Mouse (Mus musculus) lung, postnatal 4 days (tissue): ENCODE results near the gene Pvr.

Experiments
- DNase-seq, 2 experiments: peaks; one replicate each; pipeline ENCODE4 v3.0.0; 2021

The Pvr gene

DNA sequence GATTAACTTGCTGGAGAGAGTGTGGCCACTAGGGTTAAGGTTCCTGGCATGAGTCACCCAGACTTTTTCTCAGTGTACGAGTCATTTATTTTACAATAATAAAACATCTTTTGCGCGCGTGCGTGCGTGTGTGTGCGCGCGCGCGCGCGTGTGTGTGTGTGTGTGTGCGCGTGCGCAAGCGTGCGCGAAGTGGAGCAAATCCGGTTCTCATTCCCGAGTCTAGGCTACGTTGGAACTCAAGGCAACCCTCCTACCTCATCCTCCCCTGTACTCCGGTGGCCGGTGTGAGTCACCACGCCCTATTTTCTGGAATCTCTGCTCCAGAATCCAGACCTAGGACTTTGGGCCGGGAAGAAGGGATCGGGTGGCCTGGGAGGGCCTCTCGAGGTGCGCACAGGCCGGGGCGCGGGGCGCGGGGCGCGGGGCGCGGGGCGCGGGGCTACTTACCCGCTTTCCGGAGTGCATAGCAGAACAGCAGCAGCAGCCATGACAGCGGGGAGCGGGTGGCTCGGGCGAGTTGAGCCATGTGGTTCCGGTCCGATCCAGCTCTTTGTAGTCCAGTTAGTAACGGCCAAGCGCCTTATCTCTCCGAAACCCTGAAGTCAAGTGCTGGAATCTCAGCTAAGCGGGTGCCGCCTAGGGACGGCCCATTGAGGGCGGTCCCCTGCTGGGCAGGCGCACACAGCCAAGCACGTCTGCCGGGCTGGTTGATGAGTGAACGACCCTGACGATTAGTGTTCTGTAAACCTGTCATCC, at the start of gene Pvr:
Pvr (minus strand) TSS at position 655 of the 756 bp plus-strand sequence.
- peak; percentile 83 to 90 for DNase-seq

DNA sequence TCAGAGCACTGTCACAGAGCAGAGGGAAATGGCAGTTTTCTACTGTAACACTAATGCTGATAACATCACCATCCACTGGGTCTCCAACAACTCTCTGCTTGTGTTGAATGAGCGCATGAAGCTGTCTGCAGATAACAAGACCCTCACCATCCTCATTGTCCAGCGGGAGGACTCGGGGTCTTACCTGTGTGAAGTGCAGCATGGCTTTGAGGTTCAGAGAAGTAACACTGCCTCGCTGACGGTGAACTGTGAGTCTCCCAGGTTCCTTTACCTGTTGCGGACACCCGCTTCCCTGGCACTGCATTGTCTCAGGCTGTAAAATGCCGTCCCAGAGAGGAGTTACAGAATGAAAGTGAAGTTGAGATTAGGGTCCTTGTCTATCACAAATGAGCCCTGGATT, 49.2 kb upstream of the Pvr start:
- DNase-seq: no peak

DNA sequence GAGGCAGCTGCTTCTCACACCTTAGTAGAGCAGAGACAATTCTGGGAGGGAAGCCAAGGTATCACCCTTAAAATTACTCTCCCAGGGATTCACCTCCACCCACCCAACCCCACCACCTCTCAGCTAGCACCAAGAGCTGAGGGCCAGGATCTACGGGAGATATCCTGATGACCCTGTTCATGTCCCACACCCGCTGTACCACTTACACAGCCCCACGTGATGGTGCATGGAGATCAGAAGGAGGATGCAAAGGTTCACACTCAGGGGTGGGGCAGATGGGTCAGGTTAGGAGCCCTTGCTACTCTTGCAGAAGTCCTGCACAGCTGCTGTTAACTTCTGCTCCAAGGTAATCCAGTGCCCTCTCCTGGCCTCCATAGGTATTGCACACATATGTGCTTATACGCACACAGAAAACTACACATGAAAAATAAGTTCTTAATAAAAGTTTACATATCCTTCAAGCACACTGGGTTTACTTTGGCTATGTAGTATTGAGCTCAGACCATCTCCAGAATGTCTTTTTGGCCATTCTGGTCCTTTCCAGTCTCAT, 48.7 kb upstream of the Pvr start:
- DNase-seq: no peak

DNA sequence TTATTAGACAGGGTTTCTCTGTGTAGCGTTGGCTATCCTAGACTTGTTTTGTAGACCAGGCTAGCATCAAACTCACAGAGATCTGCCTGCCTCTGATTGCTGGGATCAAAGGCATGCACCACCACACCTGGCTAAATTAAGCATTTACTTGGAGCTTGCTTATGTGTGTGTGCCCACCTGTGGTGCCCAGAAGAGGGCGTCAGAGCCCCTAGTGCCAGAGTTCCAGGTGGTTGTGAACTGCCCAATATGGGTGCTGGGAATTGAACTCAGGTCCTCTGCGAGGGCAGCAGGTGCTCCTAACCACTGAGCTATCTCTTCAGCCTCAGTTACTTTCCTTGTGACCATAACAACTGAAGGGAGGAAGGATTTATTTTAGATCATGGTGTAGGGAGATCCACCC, 48.1 kb upstream of the Pvr start:
- DNase-seq: no peak

DNA sequence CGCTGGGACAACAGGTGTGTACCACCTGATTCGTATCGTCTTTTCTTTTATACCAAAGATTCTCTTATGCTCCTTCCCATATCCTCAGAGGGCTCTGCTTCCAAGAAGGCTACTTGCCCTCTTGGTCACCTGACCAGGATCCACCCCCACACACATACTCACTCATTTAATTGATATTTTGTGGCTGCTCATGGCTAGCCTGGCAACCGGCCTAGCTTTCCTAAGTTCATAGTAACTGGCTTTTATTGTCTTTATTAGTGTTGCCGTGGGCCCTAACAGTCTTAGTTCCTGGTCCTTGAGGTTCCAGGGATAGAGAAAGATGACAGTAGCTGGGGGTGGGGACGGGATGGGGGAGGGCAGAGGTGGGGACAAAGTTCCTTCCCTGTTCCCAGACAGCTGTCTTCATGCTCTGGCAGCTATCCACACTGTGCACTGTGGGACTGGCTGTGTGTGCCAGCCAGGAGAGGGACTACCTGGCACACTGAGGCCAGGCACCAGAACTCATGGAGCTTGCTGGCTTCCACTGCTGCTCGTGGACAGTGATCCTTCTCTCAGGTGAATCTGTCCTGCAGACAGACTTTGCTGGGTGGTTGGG, 44.1 kb upstream of the Pvr start, which contains the start of gene Ceacam20:
Ceacam20 (plus strand) TSS at position 428 of the 595 bp plus-strand sequence.
- DNase-seq: no peak

DNA sequence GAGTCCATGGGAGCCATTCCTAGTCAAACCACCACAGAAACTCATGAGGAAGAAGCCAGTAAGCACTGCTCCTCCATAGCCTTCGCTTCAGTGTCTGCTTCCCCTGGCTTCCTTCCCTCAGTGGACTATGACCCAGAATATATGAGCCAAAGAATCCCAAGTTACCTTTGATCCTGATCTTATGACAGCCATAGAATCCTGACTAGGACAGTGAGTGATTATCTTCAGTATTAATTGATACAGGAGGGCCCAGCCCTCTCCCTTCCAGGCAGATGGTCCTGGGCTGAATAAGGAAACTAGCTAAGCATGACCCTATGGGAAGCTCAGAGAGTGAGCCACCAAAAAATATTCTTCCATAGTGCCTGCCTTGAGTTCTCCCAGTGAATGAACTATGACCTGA, 41.5 kb upstream of the Pvr start:
- no peak for DNase-seq

DNA sequence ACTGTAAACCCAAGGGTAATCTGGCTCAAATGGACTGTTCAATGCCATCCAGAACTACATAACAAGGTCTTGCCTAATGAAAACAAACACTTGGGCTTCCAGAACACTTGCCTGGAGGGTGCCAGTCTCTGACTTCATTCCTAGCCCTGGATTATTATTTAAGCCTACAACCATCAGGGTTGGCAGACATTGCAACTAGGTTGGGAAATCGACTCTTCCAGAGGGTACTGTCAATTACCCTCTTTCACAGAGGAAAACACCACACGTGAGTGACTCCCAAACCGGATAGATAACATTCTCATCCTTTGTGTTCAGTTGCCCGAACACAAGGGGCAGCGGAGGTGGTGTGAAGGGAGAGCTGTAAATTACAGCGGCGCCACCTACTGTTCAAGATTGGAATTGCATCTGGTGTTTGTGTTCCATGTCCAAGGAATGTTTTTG, 35.4 kb upstream of the Pvr start:
- DNase-seq: peak; percentile 81 to 92

DNA sequence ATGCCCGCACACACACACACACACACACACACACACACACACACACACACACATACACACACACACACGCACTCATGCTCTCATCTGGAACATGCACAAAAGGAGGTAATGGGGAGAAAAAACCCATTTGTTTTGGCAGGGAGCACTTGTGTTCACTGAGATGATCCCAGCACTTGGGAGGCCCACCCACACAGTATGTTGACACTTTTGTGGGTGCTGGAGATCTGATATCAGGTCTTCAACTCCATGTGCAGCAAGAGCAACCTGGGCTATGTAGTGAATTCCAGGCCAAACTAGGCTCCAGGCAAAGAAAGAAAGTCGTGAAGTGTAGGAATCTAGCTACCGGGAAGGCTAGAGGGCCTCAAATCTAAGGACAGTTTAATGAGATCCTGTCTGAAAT, 34.9 kb upstream of the Pvr start:
- peak in 1 of 2 experiments; percentile 29 for DNase-seq

DNA sequence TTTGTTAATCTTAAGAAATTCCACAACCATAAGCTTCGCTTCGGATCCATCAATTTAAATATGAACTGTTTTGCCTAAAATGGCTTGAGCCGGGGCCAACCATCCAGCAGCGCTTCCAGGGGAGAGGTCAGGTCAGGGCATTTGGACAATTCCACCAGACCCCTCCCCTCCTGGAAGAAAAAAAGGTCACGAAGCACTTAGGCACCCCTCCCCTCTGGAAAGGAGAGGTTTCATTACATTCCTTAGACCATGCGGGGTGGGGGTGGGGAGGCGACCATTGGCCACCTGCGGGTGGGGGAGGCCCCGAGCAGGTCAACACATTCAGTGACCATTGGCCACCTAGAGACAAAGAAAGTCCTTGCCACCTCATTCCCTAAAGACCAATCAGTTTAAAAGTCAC, 32.1 kb upstream of the Pvr start:
- DNase-seq: no peak

DNA sequence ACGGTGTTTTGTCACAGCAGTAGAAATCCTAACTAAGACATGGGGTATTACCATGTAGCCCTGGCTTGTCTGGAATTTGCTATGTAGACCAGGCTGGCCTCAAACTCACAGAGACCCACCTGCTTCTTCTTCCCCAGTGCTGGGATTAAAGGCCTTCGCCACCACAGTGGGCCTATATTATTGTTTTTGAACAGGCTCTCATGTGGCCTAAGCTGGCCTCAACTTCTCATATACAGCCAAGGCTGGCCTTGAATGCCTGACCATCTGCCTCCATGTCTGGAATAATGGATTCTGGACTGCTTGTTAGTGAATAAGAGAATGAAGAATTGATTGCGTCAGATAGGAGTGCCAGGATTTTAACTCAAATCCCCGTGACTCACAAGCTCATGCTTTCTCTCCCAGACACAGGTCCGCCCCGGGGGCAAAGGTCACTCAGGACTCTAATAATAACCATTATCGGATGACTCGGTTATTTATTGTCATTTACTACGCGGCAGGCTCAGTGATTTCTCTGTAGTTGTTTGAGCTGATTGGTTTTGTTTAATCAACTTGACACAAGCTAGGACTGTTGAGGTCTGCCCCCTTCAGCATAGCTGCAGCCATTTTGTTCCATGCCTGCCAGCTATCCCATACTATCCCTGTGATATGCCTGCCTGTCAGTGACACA, 31.5 kb upstream of the Pvr start:
- DNase-seq: no peak

DNA sequence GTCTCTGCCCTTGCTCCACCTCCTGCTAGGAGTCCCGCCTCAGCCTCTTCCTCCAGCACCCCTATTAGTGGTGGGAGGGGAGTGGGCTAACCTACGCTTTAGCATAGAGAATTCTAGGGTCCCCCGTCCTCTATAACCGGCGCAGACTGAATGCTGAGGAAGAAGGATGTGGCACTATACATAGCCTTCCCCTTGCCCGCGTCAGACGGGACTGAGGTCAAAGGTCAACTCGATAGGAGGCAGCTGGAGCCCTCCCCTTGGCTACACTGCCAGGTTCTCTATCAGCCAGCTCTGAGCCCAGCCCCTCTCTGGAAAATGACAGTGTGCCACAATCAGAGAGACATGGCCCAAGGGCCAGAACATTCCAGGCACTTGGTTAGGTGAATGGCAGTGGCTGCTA, 29.6 kb upstream of the Pvr start, which contains the start of gene Igsf23:
Igsf23 (minus strand) TSS at position 168 of the 400 bp plus-strand sequence.
- DNase-seq: no peak

DNA sequence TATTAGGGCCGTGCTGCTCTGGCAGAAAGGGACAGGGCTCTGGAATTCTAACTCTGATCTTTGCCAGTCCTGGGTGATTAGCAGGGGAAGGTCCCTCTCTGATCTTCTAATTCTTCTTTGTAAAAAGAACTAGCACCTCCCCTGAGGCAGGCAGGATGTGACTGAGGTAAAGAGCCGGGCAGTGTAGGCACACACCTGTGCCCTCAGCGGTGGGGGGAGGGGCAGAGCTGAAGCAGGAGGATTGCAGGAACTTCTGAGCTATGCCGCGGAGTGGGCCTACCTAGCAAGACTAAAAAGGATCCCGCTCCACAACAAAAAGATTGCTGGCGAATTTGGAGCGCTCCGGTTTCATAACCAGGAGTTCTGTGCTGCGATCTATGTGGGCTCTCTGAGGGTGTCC, 29.0 kb upstream of the Pvr start:
- peak; percentile 35 for DNase-seq

DNA sequence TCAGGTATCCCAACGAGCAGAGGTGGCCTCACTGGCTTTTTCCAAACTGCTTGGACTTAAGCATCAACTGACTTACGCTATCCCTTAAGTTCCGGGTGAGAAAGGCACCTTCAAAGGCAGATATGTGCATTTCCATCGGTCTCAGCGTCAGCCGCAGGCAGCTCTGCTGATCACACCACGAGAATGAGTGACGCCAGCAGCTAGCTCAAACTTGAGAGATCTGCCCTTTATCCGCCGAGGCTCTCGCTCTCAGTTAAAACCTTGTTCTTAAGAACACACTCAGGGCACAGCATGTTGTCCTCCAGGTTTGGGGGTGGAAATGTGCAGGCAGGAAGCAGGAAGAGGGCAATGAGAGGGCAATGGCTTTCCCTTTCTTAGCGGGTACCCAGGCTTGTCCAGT, 28.0 kb upstream of the Pvr start:
- no peak for DNase-seq

DNA sequence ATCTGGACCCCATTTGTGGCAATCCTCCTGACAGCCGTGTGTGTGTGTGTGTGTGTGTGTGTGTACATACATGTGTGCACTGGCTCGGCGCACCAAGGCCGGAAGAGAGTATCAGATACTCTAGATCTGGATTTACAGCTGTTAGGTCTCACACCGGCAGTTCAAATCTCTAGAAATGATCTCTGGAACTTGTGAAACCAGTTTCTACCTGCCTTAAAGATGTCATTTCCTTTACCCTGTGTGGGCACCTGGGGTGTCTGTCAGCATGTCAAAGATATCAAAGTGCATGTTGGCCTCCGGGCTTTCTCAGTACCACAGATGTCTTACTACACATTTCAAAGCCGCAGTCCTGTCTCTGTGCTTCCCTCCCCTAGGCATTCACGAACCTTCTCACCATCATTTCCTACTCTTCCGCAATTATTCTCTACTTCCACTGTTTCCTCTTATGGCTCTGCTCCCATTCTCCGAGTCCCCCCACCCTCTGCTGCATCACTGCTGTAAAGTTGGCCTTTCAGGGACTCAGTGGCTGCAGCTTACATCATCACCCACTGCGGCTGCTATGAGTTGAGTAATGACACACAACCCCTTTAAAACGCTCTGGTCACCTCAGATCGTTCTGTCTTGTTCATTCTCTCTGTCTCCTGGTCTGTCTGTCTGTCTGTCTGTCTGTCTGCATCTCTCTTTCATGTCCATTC, 25.0 kb upstream of the Pvr start:
- no peak for DNase-seq

DNA sequence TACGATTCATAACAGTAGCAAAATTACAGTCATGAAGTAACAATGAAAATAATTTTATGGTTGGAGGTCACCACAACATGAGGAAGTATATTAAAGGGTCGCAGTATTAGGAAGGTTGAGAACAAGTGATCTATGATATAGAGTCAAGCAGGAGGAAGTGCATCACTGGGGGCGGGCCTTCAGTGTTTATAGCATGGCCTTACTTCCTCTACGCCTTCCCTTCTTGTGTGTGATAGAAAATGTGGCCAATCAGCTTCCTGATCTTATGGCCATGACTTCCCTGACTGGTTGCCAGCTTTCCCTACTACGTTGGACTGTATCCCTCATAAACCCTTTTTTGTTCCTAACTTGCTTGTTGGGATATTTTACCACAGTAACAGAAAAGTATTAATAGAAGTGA, 24.2 kb upstream of the Pvr start:
- DNase-seq: no peak

DNA sequence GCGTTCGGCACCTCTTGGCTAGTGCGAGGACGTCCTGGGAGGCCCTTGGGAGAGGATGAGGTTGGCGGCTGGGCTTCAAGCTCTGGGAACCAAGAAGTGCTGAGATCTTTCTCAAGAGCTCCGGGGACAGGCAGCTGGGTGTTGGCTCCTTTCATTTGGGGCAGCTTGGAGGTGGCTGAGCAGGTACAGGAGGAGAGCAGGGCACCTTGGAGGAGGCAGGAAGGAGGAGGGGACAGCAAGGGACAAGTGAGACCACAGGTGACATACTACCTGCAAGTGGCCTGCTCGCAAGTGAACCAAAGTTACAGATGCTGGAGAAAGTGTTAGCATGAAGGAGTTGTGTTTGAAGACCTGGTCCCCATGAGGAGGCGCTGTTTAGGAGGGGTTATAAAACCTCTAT, 23.7 kb upstream of the Pvr start:
- DNase-seq: no peak

DNA sequence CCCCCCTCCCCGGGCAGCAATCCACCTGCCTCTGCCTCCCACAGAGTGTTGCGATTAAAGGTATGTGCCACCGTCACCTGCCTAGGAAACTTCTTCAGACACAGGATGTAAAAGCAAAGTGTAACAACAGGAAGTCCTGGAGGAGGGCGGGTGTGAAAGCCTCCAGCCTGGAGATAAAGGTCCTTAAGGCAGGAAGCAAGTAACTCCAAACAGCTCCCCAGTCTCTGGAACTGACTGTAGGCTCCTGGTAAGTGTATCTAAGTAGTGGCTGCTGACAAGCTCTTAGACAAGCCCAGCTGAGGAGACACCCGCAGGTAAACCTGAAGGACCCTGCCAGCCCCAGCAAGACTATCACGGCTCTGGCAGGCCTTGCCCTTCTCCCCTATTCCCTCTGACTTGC, 19.3 kb upstream of the Pvr start:
- DNase-seq: peak; percentile 54 to 77

DNA sequence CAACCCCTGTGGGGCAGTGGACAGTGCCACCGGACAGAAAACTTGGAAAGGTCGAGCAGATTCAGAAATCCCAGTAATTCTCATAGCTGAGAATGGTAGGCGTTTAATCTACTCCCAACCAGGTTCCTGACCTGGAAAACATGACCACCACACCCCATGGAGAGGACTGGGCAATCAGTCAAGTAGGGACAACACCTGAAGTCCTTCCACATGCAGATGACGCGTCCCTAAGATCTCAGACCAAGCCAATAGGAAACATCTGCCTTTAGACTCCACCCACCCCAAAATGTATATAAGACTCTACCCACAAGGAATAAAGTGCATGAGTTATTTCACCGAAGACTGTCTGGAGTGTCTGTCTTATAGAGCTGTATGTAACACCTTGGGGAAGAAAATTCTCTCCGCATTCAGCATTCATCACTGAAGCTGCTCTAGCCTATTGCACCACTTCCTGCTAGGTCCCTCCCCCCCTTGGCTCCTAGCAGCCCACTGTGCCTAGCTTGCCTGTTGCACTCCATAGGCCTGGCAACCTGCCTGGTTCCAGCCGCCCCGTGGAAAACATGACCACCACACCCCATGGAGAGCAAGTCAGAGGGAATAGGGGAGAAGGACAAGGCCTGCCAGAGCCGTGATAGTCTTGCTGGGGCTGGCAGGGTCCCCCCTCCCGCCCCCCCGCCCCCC, 18.7 kb upstream of the Pvr start:
- peak; percentile 91 to 95 for DNase-seq

DNA sequence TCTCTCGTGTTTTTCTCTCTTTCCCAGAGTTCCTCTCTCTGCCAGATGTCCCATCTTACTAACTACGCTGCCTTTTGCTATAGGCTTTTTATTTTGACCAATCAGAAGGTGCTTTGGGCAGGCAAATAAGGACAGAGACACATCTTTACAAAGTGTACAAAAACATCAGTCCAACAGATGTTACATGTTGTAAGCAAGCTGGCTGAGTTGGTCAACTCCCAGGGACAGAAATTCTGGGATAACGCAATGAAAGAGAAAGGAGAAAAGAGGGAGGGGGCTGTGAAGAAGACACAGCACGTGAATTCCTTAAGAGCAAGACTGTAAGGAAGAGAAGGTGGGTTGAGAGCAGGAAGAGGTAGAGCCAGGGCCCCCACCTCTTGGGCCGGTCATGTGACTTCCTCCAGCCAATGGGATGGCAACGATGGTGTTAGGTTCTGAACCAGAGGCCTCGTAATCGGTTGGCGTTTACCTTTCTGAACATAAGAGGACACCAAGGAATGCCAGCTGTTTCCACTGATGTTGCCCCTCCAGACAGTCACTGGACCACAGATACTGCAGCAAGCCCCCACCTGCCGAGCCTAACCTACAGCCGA, 16.4 kb upstream of the Pvr start:
- DNase-seq: peak in 1 of 2 experiments; percentile 28

DNA sequence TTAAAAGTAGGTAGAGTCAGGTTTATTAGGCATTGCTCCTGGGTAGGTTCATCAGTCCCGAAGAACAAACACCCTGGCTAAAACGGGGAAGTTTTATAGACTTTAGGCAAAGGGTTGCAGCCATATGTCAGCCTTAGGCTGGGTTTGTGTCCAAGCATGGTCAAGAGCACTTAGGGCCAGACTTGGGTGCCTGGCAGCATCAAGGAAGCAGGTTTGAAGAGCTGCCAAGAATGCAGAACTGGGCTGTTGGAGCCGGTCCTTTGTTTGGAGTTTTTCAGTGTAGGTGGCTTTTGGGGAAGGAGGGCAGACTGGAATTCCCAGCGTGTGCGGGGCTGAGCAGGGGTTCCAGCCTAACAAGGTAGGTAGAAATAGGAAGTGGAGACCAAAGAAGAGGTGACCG, 15.0 kb upstream of the Pvr start:
- peak; percentile 61 to 78 for DNase-seq

DNA sequence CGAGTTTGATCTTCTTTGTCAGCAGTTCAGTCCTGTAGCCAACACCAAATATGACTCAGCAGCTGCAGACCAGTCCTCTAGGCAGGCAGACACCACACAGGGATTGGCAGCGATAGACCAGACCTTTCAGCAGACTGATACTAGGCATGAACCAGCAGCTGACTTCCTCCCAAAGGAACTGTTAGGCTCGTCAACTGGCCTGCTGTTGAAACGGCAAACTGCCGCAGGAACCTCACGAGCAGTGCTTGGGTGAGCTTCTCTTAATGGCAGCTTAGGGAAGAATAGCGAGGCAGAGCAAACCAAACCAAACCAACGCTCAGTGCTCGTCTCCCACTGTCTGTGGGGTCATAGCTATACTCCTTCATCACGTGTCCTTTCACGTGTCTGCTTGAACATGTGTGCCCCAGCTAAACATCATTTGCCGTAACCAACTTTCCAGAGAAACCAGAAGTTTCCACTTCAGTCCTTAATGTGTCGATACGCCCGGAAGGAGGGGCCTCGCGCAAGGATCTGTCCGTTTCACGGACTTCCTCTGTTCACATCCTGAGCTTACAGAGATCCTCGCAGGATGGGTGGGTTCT, 14.3 kb upstream of the Pvr start:
- peak; percentile 45 to 53 for DNase-seq
